Comparison of ENCODE assay signal across 16 mouse cellular contexts in the genomic region with DNA sequence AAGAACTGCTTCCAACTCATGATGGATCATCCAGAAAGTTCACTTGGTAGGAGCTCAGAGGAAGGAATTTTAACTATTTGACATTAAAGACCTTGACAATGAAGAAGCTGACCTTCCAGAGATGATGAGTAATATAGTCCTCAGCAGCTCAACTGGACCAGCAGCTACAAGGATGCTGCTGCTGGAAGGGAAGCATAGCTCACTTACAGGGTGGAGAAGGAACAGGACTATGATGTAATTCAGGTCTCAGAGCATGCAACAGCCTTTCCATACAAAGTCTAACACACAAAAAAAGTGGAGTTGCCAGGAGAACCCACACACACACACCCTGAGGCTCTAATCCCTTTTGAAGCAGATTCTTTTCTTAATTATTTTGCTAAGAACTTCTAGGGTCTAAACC.
"Had no signal": no experiment of that assay in that cellular context is flagged by ENCODE, and none has a peak within 500 bp of the region (broad histone marks: within the 10 kb centered on the region; RNA-seq: fewer than 3 reads in every experiment).

No protein-coding gene starts in this region.

- H3K9me3 ChIP-seq: lung, embryonic 15.5 days; megakaryocyte, embryonic 14.5 days; midbrain, embryonic 13.5 days; midbrain, embryonic 15.5 days; neural tube, embryonic 12.5 days; stomach, embryonic 15.5 days had no signal

- H3K9ac ChIP-seq: lung, embryonic 15.5 days; midbrain, embryonic 13.5 days; midbrain, embryonic 15.5 days; neural tube, embryonic 12.5 days; stomach, embryonic 15.5 days had no signal

- H3K27me3 ChIP-seq: lung, embryonic 15.5 days; megakaryocyte, embryonic 14.5 days; midbrain, embryonic 13.5 days; midbrain, embryonic 15.5 days; neural tube, embryonic 12.5 days; stomach, embryonic 15.5 days had no signal

- H3K4me2 ChIP-seq: lung, embryonic 15.5 days; midbrain, embryonic 11.5 days; midbrain, embryonic 13.5 days; midbrain, embryonic 15.5 days; neural tube, embryonic 12.5 days; stomach, embryonic 15.5 days had no signal

- DNase-seq: lung, adult 2 months; lung, postnatal 14 days; lung, postnatal 36 days; right cerebral cortex, postnatal 14 days; thymus, adult 2 months; thymus, postnatal 25 days; thymus, postnatal 4 days had no signal

- H3K4me3 ChIP-seq: lung, embryonic 15.5 days; megakaryocyte, embryonic 14.5 days; midbrain, embryonic 13.5 days; midbrain, embryonic 15.5 days; neural tube, embryonic 12.5 days; stomach, embryonic 15.5 days had no signal

- H3K27ac ChIP-seq: lung, embryonic 15.5 days; macrophage; midbrain, embryonic 13.5 days; midbrain, embryonic 15.5 days; neural tube, embryonic 12.5 days; stomach, embryonic 15.5 days; stomach, postnatal 0 days had no signal

- H3K36me3 ChIP-seq: lung, embryonic 15.5 days; midbrain, embryonic 13.5 days; midbrain, embryonic 15.5 days; neural tube, embryonic 12.5 days; stomach, embryonic 15.5 days had no signal

- ATAC-seq: midbrain, embryonic 13.5 days; midbrain, embryonic 15.5 days had no signal

- H3K4me1 ChIP-seq: lung, embryonic 15.5 days; megakaryocyte, embryonic 14.5 days; midbrain, embryonic 13.5 days; midbrain, embryonic 15.5 days; neural tube, embryonic 12.5 days; stomach, embryonic 15.5 days had no signal
